Mouse (Mus musculus) limb, embryonic 13.5 days (tissue): ENCODE measurements around the gene 4930404N11Rik. TPM values are rescaled to one million over a fixed set of nuclear protein-coding genes. Genes with fewer than 3 reads are reported as not detected.

Source experiments
- ATAC-seq: fragments of 200-750 bp; cut with Nextera tagmentation; 2 replicates; pipeline ENCODE4 v1.8.0; 2017; ENCODE audit warnings: low read depth, moderate number of reproducible peaks, moderate TSS enrichment; ENCODE audit not compliant: low FRiP score
- H3K27ac ChIP-seq: fragments of 300-500 bp; sonication (generic); 2 replicates; pipeline ENCODE4 v1.5.1; 2015; ENCODE audit warnings: inconsistent platforms, mild to moderate bottlenecking, moderate library complexity
- H3K27me3 ChIP-seq: fragments of 300-500 bp; sonication (generic); 2 replicates; pipeline ENCODE4 v1.6.1; 2015; ENCODE audit warnings: mild to moderate bottlenecking, inconsistent platforms
- H3K36me3 ChIP-seq: fragments of 300-500 bp; sonication (generic); 2 replicates; pipeline ENCODE4 v1.6.1; 2015; ENCODE audit warnings: inconsistent platforms, mild to moderate bottlenecking, moderate library complexity
- H3K4me1 ChIP-seq: fragments of 300-500 bp; sonication (generic); 2 replicates; pipeline ENCODE4 v1.6.1; 2015; ENCODE audit warnings: inconsistent platforms
- H3K4me2 ChIP-seq: fragments of 300-500 bp; sonication (generic); replicated peaks from 2 replicates; pipeline ENCODE4 v1.6.1; 2015; ENCODE audit warnings: inconsistent platforms, mild to moderate bottlenecking, moderate library complexity
- H3K4me3 ChIP-seq: fragments of 300-500 bp; sonication (generic); 2 replicates; pipeline ENCODE4 v1.5.1; 2015; ENCODE audit warnings: moderate library complexity, mild to moderate bottlenecking, inconsistent platforms
- H3K9ac ChIP-seq: fragments of 300-500 bp; sonication (generic); 2 replicates; pipeline ENCODE4 v1.6.1; 2015; ENCODE audit warnings: mild to moderate bottlenecking, inconsistent platforms
- H3K9me3 ChIP-seq: fragments of 300-500 bp; sonication (generic); 2 replicates; pipeline ENCODE4 v1.6.1; 2016; ENCODE audit warnings: inconsistent platforms
- WGBS: fragments of 180-500 bp; shearing (Covaris S2); methylation state at CpG from one replicate; pipeline ENCODE4 v1.1.7; 2015; 5-methylcytosine and 5-hydroxymethylcytosine counted together
- polyA plus RNA-seq: library from polyadenylated mRNA; unstranded; fragments of >200 nt; fragmentation: Nextera tagmentation; extraction: Ambion mirVana; gene quantifications from 2 replicates; pipeline ENCODE4 v1.2.1, GENCODE M21; 2015

Gene 4930404N11Rik
- polyA plus RNA-seq, 1 experiment from 2014 or later = 1.0 TPM

DNA sequence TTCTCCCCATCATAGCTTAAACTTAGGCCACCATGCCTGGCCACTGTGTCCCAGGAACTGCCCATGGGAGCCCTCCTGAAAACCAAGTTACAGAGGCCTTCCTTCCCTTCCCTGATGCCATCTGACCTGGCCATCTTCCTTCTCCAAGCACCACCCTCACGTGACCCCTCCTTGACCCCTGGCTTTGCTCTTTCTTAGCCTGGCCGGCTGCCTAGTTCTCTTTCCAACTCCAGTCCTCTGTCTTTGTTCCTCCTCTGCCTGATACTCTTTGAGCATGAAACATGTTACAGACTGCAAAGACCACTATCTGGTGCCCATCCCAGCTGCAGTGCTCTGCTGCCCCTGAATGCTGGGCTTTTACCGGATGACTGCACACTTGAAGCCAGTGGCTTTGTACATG lies 23.8 kb upstream of the 4930404N11Rik start:
- no peak for ATAC-seq
- H3K27me3 ChIP-seq = no peaks in the 10 kb centered on the region
- no peak overlapping the region for H3K4me3 ChIP-seq
- 0 out of 2 replicates have a peak overlapping the region, but pooled peaks have one; percentile 8 for H3K9ac ChIP-seq
- H3K36me3 ChIP-seq = peaks cover 37% of the 10 kb centered on the region
- no peak overlapping the region for H3K4me2 ChIP-seq
- no peaks in the 10 kb centered on the region for H3K9me3 ChIP-seq
- H3K4me1 ChIP-seq = peaks cover 30% of the 10 kb centered on the region
- H3K27ac ChIP-seq = no peak overlapping the region
- 64% methylated on average over 3 of the region's 3 CpGs for WGBS

DNA sequence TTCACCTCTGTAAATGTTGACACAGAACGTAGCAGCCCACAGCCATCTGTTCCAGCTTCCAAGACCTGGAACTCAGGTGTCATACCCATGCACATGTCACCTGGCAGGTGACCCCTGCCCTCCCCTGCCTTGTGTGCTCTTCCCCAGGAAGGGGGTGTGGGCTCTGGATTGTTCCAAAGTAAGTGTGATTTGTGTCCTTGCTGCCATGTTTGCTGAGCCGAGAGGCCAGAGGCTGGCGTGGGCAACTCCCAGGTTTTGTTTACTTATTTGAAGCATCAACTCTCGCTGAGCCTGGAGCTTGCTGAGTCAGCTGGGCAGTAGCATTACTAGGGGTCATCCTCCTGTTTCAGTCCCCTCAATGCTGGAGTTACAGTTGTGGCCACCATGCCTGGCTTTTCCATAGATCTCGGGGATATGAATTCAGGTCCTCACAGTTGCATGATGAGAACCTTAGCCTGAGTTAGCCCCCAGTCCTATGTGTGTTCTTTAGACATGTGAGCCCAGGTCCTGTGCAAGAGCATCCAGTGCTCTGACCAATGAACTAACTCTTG lies 23.0 kb upstream of the 4930404N11Rik start, which contains the start of gene Gm48552:
Gene Gm48552 (plus strand): TSS at position 501 of the 551 bp plus-strand sequence.
- Histone ChIP-seq H3K36me3 (peaks cover 37% of the 10 kb centered on the region), H3K4me3 (no peak within 1 kb of the TSS), H3K27ac (no peak within 1 kb of the TSS), H3K9me3 (no peaks in the 10 kb centered on the region), H3K4me2 (no peak within 1 kb of the TSS), H3K9ac (0 out of 2 replicates have a peak within 1 kb of the TSS, but pooled peaks have one; percentile 8), H3K4me1 (peaks cover 23% of the 10 kb centered on the region), H3K27me3 (no peaks in the 10 kb centered on the region)
- ATAC-seq = no peak
- WGBS = 87% methylated on average over 5 of the region's 5 CpGs

DNA sequence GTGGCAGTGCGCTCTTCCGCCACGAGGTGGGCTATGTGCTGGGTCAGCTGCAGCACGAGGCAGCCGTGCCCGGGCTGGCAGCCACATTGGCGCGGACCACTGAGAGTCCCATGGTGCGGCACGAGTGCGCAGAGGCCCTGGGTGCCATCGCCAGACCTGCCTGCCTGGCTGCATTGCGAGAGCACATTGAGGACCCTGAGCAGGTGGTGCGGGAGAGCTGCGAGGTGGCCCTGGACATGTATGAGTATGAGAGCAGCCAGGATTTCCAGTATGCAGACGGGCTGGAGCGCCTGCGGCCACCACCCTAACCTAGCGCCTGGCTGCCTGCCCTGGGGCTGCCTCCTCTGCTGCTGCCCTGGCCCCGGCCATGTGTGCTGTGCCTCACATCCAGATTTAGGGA lies 22.1 kb upstream of the 4930404N11Rik start:
- Histone ChIP-seq H3K4me1 (peaks cover 15% of the 10 kb centered on the region), H3K9me3 (no peaks in the 10 kb centered on the region), H3K36me3 (peaks cover 37% of the 10 kb centered on the region), H3K9ac (no peak overlapping the region), H3K4me3 (no peak overlapping the region), H3K27ac (no peak overlapping the region), H3K27me3 (no peaks in the 10 kb centered on the region), H3K4me2 (no peak overlapping the region)
- ATAC-seq = no peak
- WGBS = 93% methylated on average over 20 of the region's 20 CpGs

DNA sequence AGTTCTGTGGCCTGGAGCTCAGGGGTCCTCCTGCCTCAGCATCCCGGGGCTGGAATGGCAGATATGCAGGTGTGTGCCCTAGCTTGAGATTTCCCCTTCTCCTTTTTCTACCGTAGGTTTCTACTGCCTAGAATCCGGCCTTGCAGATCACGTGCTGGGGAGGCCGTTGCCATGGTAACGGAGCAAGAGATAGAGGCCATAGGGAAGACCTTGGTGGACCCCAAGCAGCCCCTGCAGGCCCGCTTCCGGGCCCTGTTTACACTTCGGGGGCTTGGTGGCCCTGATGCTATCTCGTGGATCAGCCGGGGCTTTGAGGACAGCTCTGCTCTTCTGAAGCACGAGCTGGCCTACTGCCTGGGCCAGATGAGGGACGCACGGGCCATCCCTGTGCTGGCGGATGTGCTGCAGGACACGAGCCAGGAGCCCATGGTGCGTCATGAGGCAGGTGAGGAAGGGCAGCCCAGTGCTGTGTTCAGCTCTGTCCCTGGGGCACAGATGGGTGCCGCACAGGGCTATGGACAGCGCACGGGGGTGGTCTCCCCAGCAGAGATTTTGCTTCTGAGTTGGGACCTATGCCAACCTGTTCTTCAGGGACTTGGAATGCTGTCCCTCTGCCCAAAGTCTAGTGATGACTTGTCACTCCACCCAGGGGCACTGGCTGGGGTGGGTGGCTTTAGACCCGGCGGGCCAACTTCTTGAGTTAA lies 20.1 kb upstream of the 4930404N11Rik start:
- H3K27ac ChIP-seq = no peak overlapping the region
- peak overlapping the region; percentile 84 for H3K9ac ChIP-seq
- ATAC-seq = no peak
- H3K4me3 ChIP-seq = peak overlapping the region; percentile 80
- H3K4me1 ChIP-seq = peaks cover 13% of the 10 kb centered on the region
- peaks cover 37% of the 10 kb centered on the region for H3K36me3 ChIP-seq
- peak overlapping the region; percentile 88 for H3K4me2 ChIP-seq
- 86% methylated on average over 22 of the region's 22 CpGs for WGBS
- H3K27me3 ChIP-seq = no peaks in the 10 kb centered on the region
- H3K9me3 ChIP-seq = no peaks in the 10 kb centered on the region

DNA sequence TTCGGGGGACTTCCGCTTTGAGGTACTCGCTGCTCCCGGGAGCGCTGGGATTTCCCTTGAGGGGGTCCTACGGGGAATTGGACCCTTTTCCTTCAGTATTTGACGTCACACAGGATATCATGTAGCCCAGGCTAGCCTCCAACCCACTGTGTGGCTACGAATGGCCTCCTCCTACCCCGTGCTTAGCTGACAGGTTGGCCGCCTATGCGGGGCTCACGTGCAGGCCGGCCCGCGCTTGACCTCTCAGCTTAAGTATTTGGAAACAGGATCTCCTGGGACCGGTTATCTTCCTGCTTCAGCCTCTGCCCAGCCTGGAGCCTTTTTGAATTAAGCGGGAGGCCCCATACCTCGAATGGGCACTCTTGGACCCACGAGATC lies 19.0 kb upstream of the 4930404N11Rik start:
- WGBS = 1% methylated on average over 19 of the region's 19 CpGs
- Histone ChIP-seq H3K4me3 (peak overlapping the region; percentile 80), H3K27me3 (no peaks in the 10 kb centered on the region), H3K4me2 (peak overlapping the region; percentile 88), H3K4me1 (peaks cover 13% of the 10 kb centered on the region), H3K9ac (peak overlapping the region; percentile 84), H3K36me3 (peaks cover 37% of the 10 kb centered on the region), H3K9me3 (no peaks in the 10 kb centered on the region), H3K27ac (peak overlapping the region; percentile 63)
- peak; percentile 21; the same call in 1 of the 2 replicates for ATAC-seq

DNA sequence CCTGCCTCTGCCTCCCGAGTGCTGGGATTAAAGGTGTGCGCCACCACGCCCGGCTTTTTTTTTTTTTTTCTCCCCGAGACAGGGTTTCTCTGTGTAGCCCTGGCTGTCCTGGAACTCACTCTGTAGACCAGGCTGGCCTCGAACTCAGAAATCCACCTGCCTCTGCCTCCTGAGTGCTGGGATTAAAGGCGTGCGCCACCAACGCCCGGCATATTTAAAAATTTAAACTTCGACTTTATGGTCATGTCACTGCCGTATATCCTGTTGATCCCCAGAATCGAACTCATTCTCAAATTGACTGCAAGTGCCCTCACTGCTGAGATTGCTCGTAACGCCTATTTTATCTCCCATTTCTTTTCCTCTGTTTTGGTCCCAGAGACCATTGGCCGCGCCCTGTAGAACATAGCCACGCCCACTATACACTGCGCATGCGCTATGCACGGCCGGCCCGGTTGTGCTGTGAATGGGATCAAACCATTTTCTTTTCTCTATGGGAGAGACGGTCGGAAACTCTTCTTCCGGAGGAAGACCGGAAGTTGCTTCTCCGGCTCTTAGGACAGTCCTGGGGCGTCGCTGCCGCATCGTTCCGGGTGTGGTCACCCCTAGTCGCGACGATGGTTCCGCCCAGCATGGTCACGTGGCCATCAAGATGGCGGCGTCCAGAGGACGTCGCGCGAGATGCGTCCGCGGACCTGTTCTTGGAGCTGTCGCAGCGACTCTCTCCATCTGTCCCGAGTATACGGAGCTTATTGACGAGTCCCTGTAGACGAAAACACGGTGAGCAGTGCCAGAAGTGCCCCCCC lies 18.4 kb upstream of the 4930404N11Rik start, which contains the start of the genes Dohh and Gm48551:
Gene Dohh (plus strand): TSS at position 627 of the 803 bp plus-strand sequence.
Gene Gm48551 (plus strand): TSS at position 665 of the 803 bp plus-strand sequence.
- peaks cover 33% of the 10 kb centered on the region for H3K36me3 ChIP-seq
- H3K9ac ChIP-seq = peak within 1 kb of the TSS; percentile 84

DNA sequence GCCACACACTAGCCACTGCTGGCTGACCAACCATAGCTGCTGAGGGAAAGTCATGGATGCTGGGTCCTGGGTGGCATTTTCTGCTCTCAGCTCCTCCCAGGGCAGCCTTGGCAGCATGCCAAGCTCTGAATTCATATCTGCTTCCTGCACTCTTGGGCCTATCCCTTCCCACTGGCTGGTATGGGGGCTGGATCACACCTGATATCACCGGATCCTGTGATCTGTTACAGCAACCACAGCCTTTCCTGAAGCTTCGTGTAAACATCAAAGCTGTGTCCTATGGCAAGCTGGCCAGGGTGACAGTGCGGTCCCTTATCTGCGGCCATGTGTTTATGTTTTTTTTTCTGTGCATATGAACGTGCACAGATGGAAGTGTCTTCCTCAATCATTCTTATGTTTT lies 16.4 kb upstream of the 4930404N11Rik start:
- H3K36me3 ChIP-seq = peaks cover 14% of the 10 kb centered on the region
- H3K4me2 ChIP-seq = no peak overlapping the region
- WGBS = 77% methylated on average over 5 of the region's 5 CpGs
- no peak overlapping the region for H3K9ac ChIP-seq
- no peak for ATAC-seq
- H3K4me3 ChIP-seq = no peak overlapping the region
- H3K9me3 ChIP-seq = no peaks in the 10 kb centered on the region
- H3K4me1 ChIP-seq = peaks cover 27% of the 10 kb centered on the region
- H3K27ac ChIP-seq = no peak overlapping the region
- H3K27me3 ChIP-seq = no peaks in the 10 kb centered on the region

More for the DNA sequence above, 18.4 kb upstream of the 4930404N11Rik start, which contains the start of the genes Dohh and Gm48551:
- H3K27ac ChIP-seq = peak within 1 kb of the TSS; percentile 63
- H3K27me3 ChIP-seq = no peaks in the 10 kb centered on the region
- H3K4me3 ChIP-seq = peak within 1 kb of the TSS; percentile 80
- peaks cover 19% of the 10 kb centered on the region for H3K4me1 ChIP-seq
- WGBS = 7% methylated on average over 54 of the region's 54 CpGs
- ATAC-seq = peak; percentile 93
- no peaks in the 10 kb centered on the region for H3K9me3 ChIP-seq
- H3K4me2 ChIP-seq = peak within 1 kb of the TSS; percentile 88

DNA sequence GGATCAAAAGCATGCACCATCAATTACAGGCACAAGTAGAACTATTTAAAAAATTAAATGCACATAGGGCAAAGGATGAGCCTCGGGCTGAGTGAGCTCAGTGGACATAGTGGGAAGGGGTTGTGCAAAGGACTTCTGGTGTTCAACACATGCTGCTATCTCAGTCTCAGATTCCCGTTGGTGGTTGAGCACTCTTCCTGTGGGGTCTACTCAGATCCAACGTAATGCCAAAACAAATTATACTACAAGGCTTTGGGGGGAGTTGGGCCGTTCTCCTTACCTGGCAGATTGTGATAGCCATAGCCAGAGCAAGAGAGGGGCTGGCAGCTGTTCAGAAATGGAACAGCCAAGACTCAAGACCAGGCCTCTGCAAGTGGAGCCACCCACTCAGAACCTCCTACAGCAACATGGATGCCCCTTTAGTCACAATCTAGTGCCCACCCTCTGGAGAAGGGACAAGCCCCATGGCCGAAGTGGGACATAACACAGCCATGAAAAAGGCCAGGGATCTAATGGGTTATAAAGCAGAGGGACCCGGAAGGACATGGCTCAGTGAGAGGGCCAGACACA lies 14.3 kb upstream of the 4930404N11Rik start:
- Histone ChIP-seq H3K9me3 (no peaks in the 10 kb centered on the region), H3K4me3 (no peak overlapping the region; the same call in 1 of the 2 replicates), H3K4me1 (peaks cover 31% of the 10 kb centered on the region), H3K36me3 (peaks cover 15% of the 10 kb centered on the region), H3K27me3 (no peaks in the 10 kb centered on the region), H3K9ac (no peak overlapping the region), H3K27ac (no peak overlapping the region), H3K4me2 (no peak overlapping the region)
- no peak for ATAC-seq
- 87% methylated on average over 6 of the region's 6 CpGs for WGBS

DNA sequence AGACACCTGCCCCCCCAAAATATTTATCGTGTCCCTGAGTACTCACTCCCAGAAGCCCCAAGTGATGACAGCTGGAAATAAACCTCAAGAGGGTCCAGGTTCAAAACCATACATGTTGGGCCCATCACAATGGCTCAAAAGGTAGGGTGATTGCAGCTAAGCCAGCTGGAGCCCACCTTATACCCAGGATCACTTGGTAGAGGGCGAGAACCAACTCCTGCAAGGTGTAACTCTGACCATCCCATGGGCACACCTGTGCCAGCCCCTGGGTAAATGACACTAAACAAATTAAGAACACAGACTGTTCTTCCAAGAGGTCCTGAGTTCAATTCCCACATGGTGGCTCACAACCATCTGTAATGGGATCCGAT lies 13.6 kb upstream of the 4930404N11Rik start:
- Histone ChIP-seq H3K4me2 (peak overlapping the region; percentile 69), H3K4me1 (peaks cover 30% of the 10 kb centered on the region), H3K9ac (peak overlapping the region; percentile 59), H3K27ac (peak overlapping the region; percentile 78), H3K9me3 (no peaks in the 10 kb centered on the region), H3K36me3 (peaks cover 21% of the 10 kb centered on the region), H3K4me3 (peak overlapping the region; percentile 83), H3K27me3 (no peaks in the 10 kb centered on the region)
- no peak for ATAC-seq
- 58% methylated on average over 3 of the region's 3 CpGs for WGBS

DNA sequence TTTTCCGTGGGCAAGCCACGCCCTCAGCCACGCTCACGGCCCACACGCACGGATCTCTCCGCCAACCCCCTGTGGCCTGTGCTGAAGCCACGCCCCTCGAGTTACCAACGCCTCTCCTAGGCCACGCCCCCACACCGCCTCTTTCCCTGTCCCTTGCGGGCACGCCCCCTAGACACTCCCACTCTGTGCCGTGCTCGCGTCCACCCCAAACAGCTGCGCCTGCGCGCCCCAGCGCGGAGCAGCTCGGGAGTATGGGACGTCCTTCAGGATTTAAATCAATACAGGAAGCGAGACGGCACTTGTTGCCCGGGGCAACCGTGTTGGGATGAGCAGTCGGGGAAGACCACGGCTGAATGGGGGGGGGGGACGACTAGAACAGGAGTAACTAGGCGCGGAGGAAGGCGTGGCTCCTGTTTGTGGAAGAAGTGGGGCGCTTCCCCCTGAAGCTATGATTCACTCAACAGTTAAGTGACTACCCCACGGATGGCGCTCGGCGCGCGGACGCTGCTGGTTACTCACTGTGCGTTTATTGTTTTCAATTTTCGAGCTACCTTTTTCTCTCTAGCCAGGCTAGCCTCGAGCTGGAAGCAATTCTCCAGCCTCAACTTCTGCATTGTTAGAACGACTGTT lies 13.1 kb upstream of the 4930404N11Rik start:
- H3K9me3 ChIP-seq = no peaks in the 10 kb centered on the region
- peaks cover 30% of the 10 kb centered on the region for H3K4me1 ChIP-seq
- H3K4me2 ChIP-seq = peak overlapping the region; percentile 69
- H3K9ac ChIP-seq = peak overlapping the region; percentile 59
- peak; percentile 96 for ATAC-seq
- H3K36me3 ChIP-seq = peaks cover 26% of the 10 kb centered on the region
- peak overlapping the region; percentile 78 for H3K27ac ChIP-seq
- no peaks in the 10 kb centered on the region for H3K27me3 ChIP-seq
- WGBS = under 1% methylated on average over 46 of the region's 46 CpGs
- peak overlapping the region; percentile 83 for H3K4me3 ChIP-seq

DNA sequence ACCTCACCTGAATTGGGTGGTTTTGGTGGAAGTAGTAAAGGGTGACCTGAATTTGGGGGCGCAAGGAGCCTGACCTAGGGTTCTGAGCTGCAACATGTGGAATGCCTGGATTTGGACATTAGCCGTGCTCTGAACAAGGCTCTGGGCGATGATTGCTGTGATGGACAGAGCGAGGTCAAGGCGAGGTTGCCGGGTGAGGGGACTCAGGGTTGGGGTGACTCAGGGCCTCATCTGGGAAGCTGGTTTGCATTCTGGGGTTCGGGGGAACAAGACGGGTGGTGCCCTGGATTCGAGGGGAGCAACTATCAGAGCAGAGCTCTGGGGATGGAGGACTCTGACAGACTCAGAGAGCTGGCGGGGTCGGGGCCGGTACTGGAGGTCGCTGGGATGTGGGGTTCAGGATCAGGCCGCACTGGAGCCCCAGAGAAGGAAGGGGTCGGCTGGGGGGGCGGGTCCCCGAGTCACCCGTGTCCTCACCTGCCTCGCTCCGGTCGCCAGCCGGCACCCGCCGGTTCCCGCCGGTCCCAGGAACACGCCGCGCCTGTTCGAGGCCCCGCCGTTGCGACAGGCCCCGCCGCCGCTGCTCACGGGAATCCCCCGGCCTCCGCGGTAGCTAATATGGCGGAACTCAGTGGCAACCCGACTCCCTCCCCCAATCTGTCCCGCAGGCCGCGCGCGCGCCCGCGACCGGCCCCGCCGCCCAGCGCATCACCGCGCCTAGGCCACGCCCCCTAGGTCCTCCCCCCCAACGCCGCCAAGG lies 12.4 kb upstream of the 4930404N11Rik start, which contains the start of gene Fzr1:
Gene Fzr1 (minus strand): TSS at position 724 of the 760 bp plus-strand sequence.
- H3K4me3 ChIP-seq = peak within 1 kb of the TSS; percentile 83
- H3K27me3 ChIP-seq = no peaks in the 10 kb centered on the region
- peaks cover 33% of the 10 kb centered on the region for H3K36me3 ChIP-seq
- peak; percentile 77 for ATAC-seq
- peak within 1 kb of the TSS; percentile 94 for H3K9ac ChIP-seq
- H3K9me3 ChIP-seq = no peaks in the 10 kb centered on the region
- H3K27ac ChIP-seq = peak within 1 kb of the TSS; percentile 78
- H3K4me2 ChIP-seq = peak within 1 kb of the TSS; percentile 82
- peaks cover 30% of the 10 kb centered on the region for H3K4me1 ChIP-seq
- WGBS = under 1% methylated on average over 56 of the region's 59 CpGs
